Mouse (Mus musculus): ENCODE results near the gene Rab24.

- TF ChIP-seq POLR2A (IDR thresholded peaks at IDR 0.05; ENCODE audit: borderline replicate concordance, low read depth, low read length) (no peak), CTCF (IDR thresholded peaks at IDR 0.05; ENCODE audit: low read depth, low read length) (no peak)
These were observed 9.0 kb upstream of the Rab24 start for GRCm38 (mm10) chr13:55330567-55331400.

Data from bone marrow macrophage, adult 2 months (primary cell).